Mouse (Mus musculus) midbrain, postnatal 0 days (tissue): ENCODE results near the gene Terf2. TPM values are rescaled to one million over a fixed set of nuclear protein-coding genes. Genes with fewer than 3 reads are reported as not detected.
A peak's percentile ranks its signal among the peaks of the same experiment; 100 is the strongest.

Experiments used
- ATAC-seq: fragments of 200-750 bp; cut with Nextera tagmentation; 2 replicates; pipeline ENCODE4 v1.8.0; 2017; ENCODE audit warnings: moderate number of reproducible peaks, mild to moderate bottlenecking, moderate TSS enrichment, moderate library complexity; ENCODE audit not compliant: low FRiP score
- DNase-seq: peaks from one replicate; pipeline ENCODE4 v3.0.0-alpha.2; 2015; ENCODE audit warnings: low spot score
- H3K27ac ChIP-seq: fragments of 300-500 bp; sonication (generic); 2 replicates; pipeline ENCODE4 v1.5.1; 2014; ENCODE audit warnings: low read depth, mild to moderate bottlenecking, low read length, mixed read lengths
- H3K27me3 ChIP-seq: fragments of 300-500 bp; sonication (generic); 2 replicates; pipeline ENCODE4 v1.6.1; 2014; ENCODE audit warnings: low read length, control low read depth, mixed read lengths; ENCODE audit not compliant: insufficient read depth
- H3K36me3 ChIP-seq: fragments of 300-500 bp; sonication (generic); 2 replicates; pipeline ENCODE4 v1.6.1; 2014; ENCODE audit warnings: low read length, control low read depth, mixed read lengths; ENCODE audit not compliant: insufficient read depth
- H3K4me1 ChIP-seq: fragments of 300-500 bp; sonication (generic); 2 replicates; pipeline ENCODE4 v1.6.1; 2014; ENCODE audit warnings: mild to moderate bottlenecking, control low read depth, antibody characterized with exemption, low read length, mixed read lengths; ENCODE audit not compliant: insufficient read depth
- H3K4me2 ChIP-seq: fragments of 300-500 bp; sonication (generic); 2 replicates; pipeline ENCODE4 v1.6.1; 2014; ENCODE audit warnings: low read depth, mild to moderate bottlenecking, low read length, mixed read lengths; ENCODE audit not compliant: poor library complexity, severe bottlenecking
- H3K4me3 ChIP-seq: fragments of 300-500 bp; sonication (generic); 2 replicates; pipeline ENCODE4 v1.5.1; 2014; ENCODE audit warnings: low read depth, mild to moderate bottlenecking, low read length, moderate library complexity
- H3K9ac ChIP-seq: fragments of 300-500 bp; sonication (generic); replicated peaks from 2 replicates; pipeline ENCODE4 v1.6.1; 2014; ENCODE audit warnings: mild to moderate bottlenecking, low read length, moderate library complexity, mixed read lengths; ENCODE audit not compliant: poor library complexity, severe bottlenecking
- H3K9me3 ChIP-seq: fragments of 300-500 bp; sonication (generic); 2 replicates; pipeline ENCODE4 v1.6.1; 2016; ENCODE audit warnings: low read length, control low read depth
- CTCF ChIP-seq: IDR thresholded peaks from 2 replicates; pipeline ENCODE4 v1.5.1; 2016; ENCODE audit warnings: antibody characterized with exemption, mild to moderate bottlenecking
- WGBS: fragments of 180-500 bp; shearing (Covaris S2); extraction: QIAGEN DNeasy Blood & Tissue Kit; methylation state at CpG from one replicate; pipeline ENCODE4 v1.1.7; 2014; 5-methylcytosine and 5-hydroxymethylcytosine counted together
- polyA plus RNA-seq: library from polyadenylated mRNA; unstranded; fragments of >200 nt; fragmentation: Nextera tagmentation; extraction: Ambion mirVana; gene quantifications from 2 replicates; pipeline ENCODE4 v1.2.1, GENCODE M21; 2015
- total RNA-seq: library from RNA; depleted of rRNA; stranded (reverse); fragments of >200 nt; gene quantifications from 2 replicates; pipeline ENCODE4 v1.2.3, GENCODE M21; 2014

Terf2 gene
- total and polyA plus RNA-seq, 2 experiments from 2014 or later = 20.4 to 25.7 TPM

DNA sequence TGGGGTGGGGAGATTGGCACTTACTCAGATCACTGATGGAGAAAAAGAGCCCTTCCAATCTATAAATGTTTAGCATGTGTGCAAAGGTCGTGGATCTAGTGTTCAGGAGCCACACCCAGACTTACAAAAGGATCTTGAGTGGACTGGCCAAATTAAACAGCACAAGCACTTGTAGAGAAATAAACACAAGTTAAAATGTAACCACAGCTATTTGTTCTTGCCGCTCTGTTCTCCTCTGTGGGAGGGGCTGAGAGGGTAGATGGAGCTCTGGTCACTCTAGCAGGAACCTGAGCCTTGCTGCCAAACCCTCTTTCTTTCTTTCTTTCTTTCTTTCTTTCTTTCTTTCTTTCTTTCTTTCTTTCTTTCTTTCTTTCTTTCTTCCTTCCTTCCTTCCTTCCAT is 20.7 kb upstream of the Terf2 start:
- no peak for TF ChIP-seq CTCF
- Histone ChIP-seq H3K9ac (no peak overlapping the region), H3K9me3 (no peaks in the 10 kb centered on the region), H3K4me2 (no peak overlapping the region), H3K27ac (no peak overlapping the region), H3K4me3 (no peak overlapping the region), H3K4me1 (no peaks in the 10 kb centered on the region), H3K27me3 (no peaks in the 10 kb centered on the region), H3K36me3 (no peaks in the 10 kb centered on the region)
- 54% methylated on average over 2 of the region's 2 CpGs for WGBS
- DNase-seq = no peak
- ATAC-seq = no peak

DNA sequence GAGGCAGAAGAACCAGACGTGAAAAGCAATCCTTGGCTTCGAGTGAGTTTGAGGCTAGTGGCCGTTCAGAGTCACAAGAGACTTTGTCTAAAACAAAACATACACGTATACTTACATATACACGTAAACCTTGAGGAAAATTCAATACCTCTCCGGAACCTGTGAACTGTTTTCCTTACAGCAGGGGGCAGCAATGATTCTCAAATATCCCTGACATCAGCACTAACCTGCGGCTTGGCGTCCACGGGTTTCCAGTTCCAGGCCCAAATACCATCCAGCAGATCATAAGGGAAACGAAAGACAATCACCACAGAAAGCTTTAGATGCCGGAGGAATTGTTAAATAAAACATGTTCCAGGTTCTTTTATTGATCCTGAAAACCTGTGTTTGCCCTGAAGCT is 19.7 kb upstream of the Terf2 start:
- ATAC-seq (no peak), DNase-seq (peak; percentile 84)
- Histone ChIP-seq H3K9ac (no peak overlapping the region), H3K9me3 (no peaks in the 10 kb centered on the region), H3K27ac (no peak overlapping the region), H3K27me3 (no peaks in the 10 kb centered on the region), H3K36me3 (no peaks in the 10 kb centered on the region), H3K4me1 (no peaks in the 10 kb centered on the region), H3K4me2 (no peak overlapping the region), H3K4me3 (no peak overlapping the region)
- WGBS = 15% methylated on average over 11 of the region's 11 CpGs
- TF ChIP-seq CTCF = peak; percentile 77

DNA sequence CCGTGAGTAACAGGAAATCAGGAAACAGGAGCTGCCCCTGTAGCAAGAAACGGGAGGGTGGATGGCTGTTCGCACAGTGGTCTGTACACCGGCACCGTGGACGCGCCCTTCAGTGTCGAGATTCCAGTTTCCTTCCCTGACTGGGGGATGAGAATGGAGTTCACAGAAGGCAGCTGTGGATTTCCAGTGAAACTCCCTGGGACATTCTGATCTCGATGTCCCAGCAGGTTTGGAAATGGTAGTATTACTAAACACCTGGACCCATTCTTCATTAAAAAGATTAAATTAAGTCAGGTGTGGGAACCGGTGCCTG is 18.6 kb upstream of the Terf2 start:
- Histone ChIP-seq H3K4me1 (no peaks in the 10 kb centered on the region), H3K36me3 (no peaks in the 10 kb centered on the region), H3K4me3 (no peak overlapping the region), H3K27me3 (no peaks in the 10 kb centered on the region), H3K9ac (no peak overlapping the region), H3K4me2 (no peak overlapping the region), H3K9me3 (no peaks in the 10 kb centered on the region), H3K27ac (no peak overlapping the region)
- DNase-seq (no peak), ATAC-seq (no peak)
- WGBS = 78% methylated on average over 10 of the region's 10 CpGs
- TF ChIP-seq CTCF = no peak

DNA sequence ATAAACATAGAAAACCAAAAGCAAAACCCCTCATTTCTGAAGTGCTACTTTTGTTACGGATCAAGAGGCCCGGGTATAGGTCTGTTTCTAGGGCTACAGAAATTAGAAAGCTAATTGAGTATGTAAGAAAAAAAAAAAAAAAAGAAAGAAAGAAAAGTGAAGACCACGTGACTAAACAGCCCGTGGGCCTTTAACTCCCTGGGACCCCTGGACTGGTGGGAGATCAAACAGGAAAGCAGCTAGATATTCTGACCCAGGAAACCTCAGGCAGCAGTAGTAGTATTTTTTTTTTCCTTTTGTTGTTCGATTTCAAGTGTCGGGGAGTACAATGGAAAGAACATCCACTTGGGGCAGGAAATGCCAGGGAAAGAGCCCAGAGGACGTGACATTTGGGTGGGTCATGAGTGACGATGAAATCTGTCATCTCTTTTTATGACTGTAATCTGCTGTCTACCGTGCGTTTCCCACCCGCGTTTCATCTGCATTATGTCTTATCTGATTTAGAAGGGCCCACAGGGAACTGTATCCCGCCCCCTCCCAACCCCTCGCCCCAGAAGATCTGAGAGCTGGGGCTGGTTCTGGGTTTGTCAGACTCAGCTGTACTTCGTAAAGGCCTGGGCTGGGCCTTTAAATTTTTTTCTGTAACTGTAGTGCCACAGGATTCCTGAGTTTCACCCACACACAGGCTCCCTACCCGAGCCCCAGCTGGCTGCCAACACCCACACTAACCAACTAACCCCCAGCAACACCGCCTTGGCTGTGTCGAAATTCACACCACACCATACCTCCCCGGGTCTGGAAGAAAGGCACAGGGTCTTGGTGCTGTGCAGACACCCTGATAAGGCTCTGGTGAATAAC is 18.0 kb upstream of the Terf2 start:
- no peak overlapping the region for H3K9ac ChIP-seq
- no peaks in the 10 kb centered on the region for H3K36me3 ChIP-seq
- no peak overlapping the region for H3K27ac ChIP-seq
- DNase-seq = no peak
- H3K9me3 ChIP-seq = no peaks in the 10 kb centered on the region
- H3K4me1 ChIP-seq = no peaks in the 10 kb centered on the region
- H3K27me3 ChIP-seq = no peaks in the 10 kb centered on the region
- no peak for TF ChIP-seq CTCF
- H3K4me3 ChIP-seq = no peak overlapping the region
- 55% methylated on average over 19 of the region's 19 CpGs for WGBS
- H3K4me2 ChIP-seq = no peak overlapping the region
- no peak for ATAC-seq

DNA sequence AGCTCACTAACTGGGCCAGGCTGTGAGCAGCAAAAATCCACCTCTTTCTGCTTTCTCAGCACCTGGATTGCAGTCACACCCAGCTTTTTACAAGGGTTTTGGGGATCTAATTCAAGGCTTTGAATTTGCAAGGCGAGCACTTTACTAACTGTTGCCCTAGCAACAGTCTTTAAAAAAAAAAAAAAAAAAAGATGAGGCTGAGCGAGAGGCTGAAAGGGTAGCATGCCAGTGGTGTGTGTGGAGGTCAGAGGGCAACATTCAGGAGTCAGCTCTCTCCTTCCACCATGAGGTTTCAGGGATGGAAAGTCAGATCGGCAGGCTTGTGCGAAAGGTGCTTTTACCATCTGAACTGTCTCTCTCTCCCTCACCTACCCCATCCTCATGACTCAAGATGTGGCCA is 16.9 kb upstream of the Terf2 start:
- H3K9me3 ChIP-seq = no peaks in the 10 kb centered on the region
- no peak overlapping the region for H3K9ac ChIP-seq
- 42% methylated on average over 4 of the region's 4 CpGs for WGBS
- H3K4me3 ChIP-seq = no peak overlapping the region
- H3K27me3 ChIP-seq = no peaks in the 10 kb centered on the region
- no peaks in the 10 kb centered on the region for H3K36me3 ChIP-seq
- no peak for TF ChIP-seq CTCF
- no peak overlapping the region for H3K27ac ChIP-seq
- ATAC-seq (no peak), DNase-seq (no peak)
- H3K4me2 ChIP-seq = no peak overlapping the region
- no peaks in the 10 kb centered on the region for H3K4me1 ChIP-seq

DNA sequence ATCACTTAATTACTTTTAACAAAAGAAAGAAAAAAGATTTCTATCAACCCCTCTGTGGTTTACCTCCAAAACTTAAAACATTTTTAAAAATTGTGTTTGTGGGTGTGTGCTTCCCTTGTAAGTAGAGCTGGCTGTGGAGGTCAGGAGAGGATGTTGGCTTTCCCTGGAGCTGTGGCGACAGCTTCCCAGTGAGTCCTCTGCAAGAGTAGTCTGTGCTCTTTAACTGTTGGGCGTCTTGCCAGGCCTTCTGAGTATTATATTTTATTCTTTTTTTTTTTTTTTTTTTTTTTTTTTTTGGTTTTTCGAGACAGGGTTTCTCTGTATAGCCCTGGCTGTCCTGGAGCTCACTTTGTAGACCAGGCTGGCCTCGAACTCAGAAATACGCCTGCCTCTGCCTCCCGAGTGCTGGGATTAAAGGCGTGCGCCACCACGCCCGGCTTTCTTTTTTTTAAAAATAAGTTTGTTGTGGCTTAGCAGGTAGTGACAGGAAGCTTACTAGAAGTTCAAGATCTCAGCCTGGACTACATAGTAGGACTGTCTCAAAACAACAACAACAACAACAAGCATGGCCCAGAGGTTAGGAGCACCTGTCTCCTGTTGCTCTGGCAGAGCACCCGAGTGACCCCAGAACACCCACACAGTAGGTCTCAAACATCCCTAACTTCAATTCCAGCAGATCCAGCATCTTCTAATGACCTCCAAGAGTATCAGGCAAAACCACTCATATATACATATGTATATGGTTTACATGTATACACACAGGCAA is 15.2 kb upstream of the Terf2 start:
- Histone ChIP-seq H3K4me3 (no peak overlapping the region), H3K9ac (no peak overlapping the region), H3K4me1 (no peaks in the 10 kb centered on the region), H3K27me3 (no peaks in the 10 kb centered on the region), H3K27ac (no peak overlapping the region), H3K9me3 (no peaks in the 10 kb centered on the region), H3K4me2 (no peak overlapping the region), H3K36me3 (no peaks in the 10 kb centered on the region)
- TF ChIP-seq CTCF = no peak
- ATAC-seq = no peak
- DNase-seq = no peak
- 96% methylated on average over 9 of the region's 11 CpGs for WGBS
